Mouse (Mus musculus) intestine, embryonic 14.5 days (tissue): ENCODE measurements at regions not wholly inside any gene's neighbourhood (a gene's known extent, or its start where the extent isn't known, plus 50 kb on each side); places are given as distances from the start of the nearest gene placed in this dataset.

Experiments used
- ATAC-seq: fragments of 200-750 bp; cut with Nextera tagmentation; replicated peaks from 2 replicates; pipeline ENCODE4 v1.8.0; 2017; ENCODE audit warnings: low read depth, moderate number of reproducible peaks, moderate TSS enrichment, moderate library complexity; ENCODE audit not compliant: low FRiP score, low TSS enrichment
- DNase-seq: peaks from one replicate; pipeline ENCODE4 v3.0.0-alpha.2; 2018; ENCODE audit warnings: low spot score
- H3K27ac ChIP-seq: fragments of 300-500 bp; sonication (generic); 2 replicates; pipeline ENCODE4 v1.5.1; 2014; ENCODE audit warnings: low read depth, mild to moderate bottlenecking, control low read depth
- H3K27me3 ChIP-seq: fragments of 300-500 bp; sonication (generic); replicated peaks from 2 replicates; pipeline ENCODE4 v1.6.1; 2014; ENCODE audit warnings: low read length, control low read depth; ENCODE audit not compliant: control insufficient read depth, insufficient read depth
- H3K36me3 ChIP-seq: fragments of 300-500 bp; sonication (generic); 2 replicates; pipeline ENCODE4 v1.6.1; 2014; ENCODE audit warnings: low read length, control low read depth; ENCODE audit not compliant: control insufficient read depth, insufficient read depth
- H3K4me1 ChIP-seq: fragments of 300-500 bp; sonication (generic); replicated peaks from 2 replicates; pipeline ENCODE4 v1.6.1; 2014; ENCODE audit warnings: low read length, control low read depth, mixed read lengths; ENCODE audit not compliant: control insufficient read depth, insufficient read depth
- H3K4me2 ChIP-seq: fragments of 300-500 bp; sonication (generic); 2 replicates; pipeline ENCODE4 v1.6.1; 2014; ENCODE audit warnings: low read length
- H3K4me3 ChIP-seq: fragments of 300-500 bp; sonication (generic); 2 replicates; pipeline ENCODE4 v1.5.1; 2014; ENCODE audit warnings: low read depth, low read length, control low read depth, mixed read lengths
- H3K9ac ChIP-seq: fragments of 300-500 bp; sonication (generic); 2 replicates; pipeline ENCODE4 v1.6.1; 2014; ENCODE audit warnings: mild to moderate bottlenecking, low read length
- H3K9me3 ChIP-seq: fragments of 300-500 bp; sonication (generic); 2 replicates; pipeline ENCODE4 v1.6.1; 2016; ENCODE audit warnings: low read length, control low read depth; ENCODE audit not compliant: control insufficient read depth
- WGBS: fragments of 180-500 bp; shearing (Covaris S2); extraction: QIAGEN DNeasy Blood & Tissue Kit; methylation state at CpG from one replicate; pipeline ENCODE4 v1.1.7; 2014; 5-methylcytosine and 5-hydroxymethylcytosine counted together

- Histone ChIP-seq H3K9ac (no peak overlapping the region), H3K36me3 (no peaks in the 10 kb centered on the region), H3K9me3 (no peaks in the 10 kb centered on the region), H3K4me3 (no peak overlapping the region), H3K27me3 (no peaks in the 10 kb centered on the region), H3K27ac (no peak overlapping the region), H3K4me2 (no peak overlapping the region), H3K4me1 (no peaks in the 10 kb centered on the region)
- 71% methylated on average over 2 of the region's 2 CpGs for WGBS
- ATAC-seq = no peak
- no peak for DNase-seq
These were observed 153.4 kb upstream of the Tent5a start for GRCm38 (mm10) chr9:85480566-85480965.

- Histone ChIP-seq H3K4me3 (no peak overlapping the region), H3K36me3 (no peaks in the 10 kb centered on the region), H3K27ac (no peak overlapping the region), H3K9ac (no peak overlapping the region), H3K9me3 (no peaks in the 10 kb centered on the region), H3K27me3 (no peaks in the 10 kb centered on the region), H3K4me1 (no peaks in the 10 kb centered on the region), H3K4me2 (no peak overlapping the region)
- ATAC-seq = no peak
- no peak for DNase-seq
- WGBS = 80% methylated on average over 3 of the region's 3 CpGs
These were observed 148.1 kb upstream of the Tent5a start for GRCm38 (mm10) chr9:85475214-85475613.

- H3K9ac ChIP-seq = no peak overlapping the region
- whole genome bisulfite sequencing = 71% methylated on average over 8 of the region's 8 CpGs
- H3K4me3 ChIP-seq = no peak overlapping the region
- no peak overlapping the region for H3K27ac ChIP-seq
- no peaks in the 10 kb centered on the region for H3K4me1 ChIP-seq
- no peak overlapping the region for H3K4me2 ChIP-seq
- H3K9me3 ChIP-seq = no peaks in the 10 kb centered on the region
- H3K36me3 ChIP-seq = no peaks in the 10 kb centered on the region
- ATAC-seq = no peak
- H3K27me3 ChIP-seq = no peaks in the 10 kb centered on the region
- no peak for DNase-seq
These were observed 143.2 kb upstream of the Tent5a start for GRCm38 (mm10) chr9:85470264-85470821.

DNA sequence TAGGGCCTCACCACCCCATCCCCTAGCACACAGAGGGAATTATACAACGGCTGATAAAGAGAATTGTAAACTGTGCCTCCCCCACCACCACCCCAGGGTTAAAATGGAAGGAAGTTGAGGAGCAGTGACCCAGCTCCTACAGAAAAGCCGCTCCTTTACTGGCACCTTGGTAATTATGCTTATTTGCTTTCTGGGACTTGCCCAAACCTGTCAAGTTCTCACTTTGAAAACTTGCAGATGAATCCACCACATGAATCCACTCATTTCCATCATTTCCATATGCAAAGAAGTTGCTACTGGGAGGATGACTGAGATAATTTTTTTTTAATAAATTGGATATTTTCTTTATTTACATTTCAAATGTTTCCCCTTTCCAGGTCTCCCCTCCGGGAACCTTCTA, 142.1 kb upstream of the Tent5a start:
- H3K4me2 ChIP-seq = no peak overlapping the region
- 55% methylated on average over 3 of the region's 3 CpGs for WGBS
- H3K9me3 ChIP-seq = no peaks in the 10 kb centered on the region
- ATAC-seq = no peak
- no peak overlapping the region for H3K27ac ChIP-seq
- no peaks in the 10 kb centered on the region for H3K36me3 ChIP-seq
- no peaks in the 10 kb centered on the region for H3K27me3 ChIP-seq
- DNase-seq = no peak
- no peaks in the 10 kb centered on the region for H3K4me1 ChIP-seq
- no peak overlapping the region for H3K4me3 ChIP-seq
- no peak overlapping the region for H3K9ac ChIP-seq

DNA sequence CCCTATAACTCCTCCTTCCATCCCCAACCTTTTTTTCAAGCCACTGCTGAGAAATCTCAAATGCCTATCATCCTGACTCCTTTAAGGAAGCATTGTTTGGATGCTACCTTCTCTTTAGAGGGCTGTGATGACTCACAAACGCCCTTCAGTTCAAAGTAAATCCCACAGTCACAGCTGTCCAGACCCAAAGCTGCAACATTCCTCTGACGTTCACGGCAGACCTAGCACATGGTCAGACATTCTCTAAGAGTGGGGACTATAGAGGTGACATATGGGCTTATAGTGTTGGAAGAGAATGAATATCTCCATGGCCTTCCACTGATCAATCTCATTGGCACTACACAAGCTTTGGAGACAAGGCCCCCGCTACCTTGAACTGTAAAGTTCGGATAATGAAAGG, 139.5 kb upstream of the Tent5a start:
- Histone ChIP-seq H3K9me3 (no peaks in the 10 kb centered on the region), H3K36me3 (no peaks in the 10 kb centered on the region), H3K4me3 (no peak overlapping the region), H3K27ac (no peak overlapping the region), H3K27me3 (no peaks in the 10 kb centered on the region), H3K4me1 (no peaks in the 10 kb centered on the region), H3K9ac (no peak overlapping the region), H3K4me2 (no peak overlapping the region)
- ATAC-seq (no peak), DNase-seq (no peak)
- 85% methylated on average over 5 of the region's 5 CpGs for WGBS

DNA sequence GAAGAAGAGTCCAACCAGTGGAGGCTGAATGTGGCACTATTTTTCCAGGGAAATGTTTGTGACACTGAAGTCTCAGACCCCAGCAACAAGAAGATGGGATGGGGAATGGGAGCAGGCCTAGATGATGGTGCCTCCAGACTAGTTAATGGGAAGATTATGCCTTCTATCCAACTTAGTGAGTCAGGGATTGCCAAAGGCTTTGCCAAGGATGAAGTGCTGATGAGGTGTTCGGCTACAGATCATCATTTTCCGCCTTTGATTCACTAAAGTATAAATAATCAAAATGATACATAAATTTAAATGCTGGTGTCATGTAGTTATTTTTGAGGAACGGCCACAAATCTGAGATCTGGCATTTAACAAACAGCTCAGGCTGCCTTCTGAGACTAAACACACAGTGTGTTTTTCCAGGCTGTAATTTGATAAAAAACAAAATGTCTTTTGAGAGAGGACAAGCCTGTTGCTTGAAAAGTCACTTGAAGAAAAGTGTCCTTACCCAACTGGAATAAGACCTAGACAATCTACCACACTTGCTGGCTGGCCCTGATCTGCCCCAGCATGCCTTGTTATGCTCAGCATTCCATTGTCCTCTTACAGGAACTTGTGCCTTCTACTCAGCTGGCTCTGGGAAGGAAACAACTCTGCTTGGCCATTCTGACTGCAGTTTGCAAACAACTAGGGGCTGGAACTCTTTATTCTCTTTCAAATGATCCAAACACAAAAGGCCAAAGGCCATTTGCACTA, 132.1 kb upstream of the Tent5a start:
- no peak overlapping the region for H3K4me2 ChIP-seq
- WGBS = 84% methylated on average over 3 of the region's 3 CpGs
- H3K9ac ChIP-seq = no peak overlapping the region
- no peak for DNase-seq
- H3K27me3 ChIP-seq = no peaks in the 10 kb centered on the region
- no peaks in the 10 kb centered on the region for H3K9me3 ChIP-seq
- H3K27ac ChIP-seq = no peak overlapping the region
- no peaks in the 10 kb centered on the region for H3K36me3 ChIP-seq
- no peak for ATAC-seq
- H3K4me3 ChIP-seq = no peak overlapping the region
- no peaks in the 10 kb centered on the region for H3K4me1 ChIP-seq

DNA sequence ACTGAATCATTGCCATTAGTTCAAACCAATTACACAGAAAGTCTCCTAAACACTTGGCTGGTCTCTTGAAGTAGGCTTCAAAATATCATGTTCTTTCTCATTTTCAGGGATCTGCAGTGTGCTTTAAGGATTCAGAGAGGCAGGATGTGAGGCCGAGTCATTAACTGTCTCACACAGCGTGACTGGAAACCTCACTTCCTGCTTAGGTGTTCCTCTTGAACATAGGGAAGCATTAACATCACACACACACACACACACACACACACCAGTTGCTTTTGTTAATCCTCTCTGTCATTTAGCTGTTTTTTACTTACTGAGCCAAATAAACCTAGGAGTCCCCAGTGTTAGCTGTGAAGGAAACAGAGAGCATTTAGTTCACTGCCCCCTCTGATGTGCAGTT, 131.2 kb upstream of the Tent5a start:
- 70% methylated on average over 2 of the region's 2 CpGs for WGBS
- ATAC-seq (no peak), DNase-seq (no peak)
- Histone ChIP-seq H3K36me3 (no peaks in the 10 kb centered on the region), H3K27me3 (no peaks in the 10 kb centered on the region), H3K9me3 (no peaks in the 10 kb centered on the region), H3K4me2 (no peak overlapping the region), H3K4me3 (no peak overlapping the region), H3K27ac (no peak overlapping the region), H3K9ac (no peak overlapping the region), H3K4me1 (no peaks in the 10 kb centered on the region)

GRCm38 (mm10) chr9:85457400-85457799, 130.3 kb upstream of the Tent5a start:
- no peak for ATAC-seq
- Histone ChIP-seq H3K4me3 (no peak overlapping the region), H3K9me3 (no peaks in the 10 kb centered on the region), H3K4me2 (no peak overlapping the region), H3K27me3 (no peaks in the 10 kb centered on the region), H3K4me1 (no peaks in the 10 kb centered on the region), H3K27ac (no peak overlapping the region), H3K9ac (no peak overlapping the region), H3K36me3 (no peaks in the 10 kb centered on the region)
- no peak for DNase-seq
- whole genome bisulfite sequencing = 49% methylated on average over 5 of the region's 5 CpGs

- ATAC-seq = no peak
- Histone ChIP-seq H3K9me3 (no peaks in the 10 kb centered on the region), H3K27ac (no peak overlapping the region), H3K4me3 (no peak overlapping the region), H3K4me2 (no peak overlapping the region), H3K36me3 (no peaks in the 10 kb centered on the region), H3K27me3 (no peaks in the 10 kb centered on the region), H3K4me1 (no peaks in the 10 kb centered on the region), H3K9ac (no peak overlapping the region)
- no peak for DNase-seq
- WGBS = 90% methylated on average over 4 of the region's 4 CpGs
These were observed 128.2 kb upstream of the Tent5a start for GRCm38 (mm10) chr9:85455382-85455781.
